Mouse (Mus musculus) liver, embryonic 13.5 days (tissue): ENCODE measurements around the gene Trim38. TPM values are rescaled to one million over a fixed set of nuclear protein-coding genes. Genes with fewer than 3 reads are reported as not detected.

Experiments
- microRNA-seq: library from miRNA; unstranded; fragments of <30 nt; microRNA quantifications from one replicate; pipeline ENCODE4, GENCODE M21; 2016
- polyA plus RNA-seq: library from polyadenylated mRNA; unstranded; fragments of >200 nt; fragmentation: Nextera tagmentation; extraction: Ambion mirVana; gene quantifications from 2 replicates; pipeline ENCODE4 v1.2.1, GENCODE M21; 2015

The Trim38 gene
- polyA plus RNA-seq, 1 experiment from 2014 or later: 0.14 TPM

Small RNAs within 50 kb of the gene (microRNA-seq; reads per million reads assigned to microRNA genes)
- gene Gm44314: not detected
- gene Gm44484: 1.2 reads per million

Other genes starting within 250 kb of the Trim38 start
- gene Hist1h4h, start 238.9 kb upstream of the Trim38 start, polyA plus RNA-seq: 3.8 and 5.9 TPM in 2 replicates
- 7.7 and 13.6 TPM in 2 replicates for gene Hist1h2af, start 236.0 kb upstream of the Trim38 start, polyA plus RNA-seq
- 10.3 and 17.1 TPM in 2 replicates for gene Hist1h3g, start 234.5 kb upstream of the Trim38 start, polyA plus RNA-seq
- 1.7 TPM in 2 replicates for gene Hist1h2bh, start 226.5 kb upstream of the Trim38 start, polyA plus RNA-seq
- gene Hist1h3f, start 225.9 kb upstream of the Trim38 start, polyA plus RNA-seq: 1.1 and 2.1 TPM in 2 replicates
- gene Hist1h4f, start 218.3 kb upstream of the Trim38 start, polyA plus RNA-seq: 0.98 and 4.2 TPM in 2 replicates
- gene Hist1h1d, start 216.7 kb upstream of the Trim38 start, polyA plus RNA-seq: 0.75 and 0.93 TPM in 2 replicates
- 4.4 and 6.8 TPM in 2 replicates for gene Hist1h3e, start 207.5 kb upstream of the Trim38 start, polyA plus RNA-seq
- gene Hist1h2ae, start 198.7 kb upstream of the Trim38 start, polyA plus RNA-seq: 95.0 and 121 TPM in 2 replicates
- gene Hist1h2bg, start 198.5 kb upstream of the Trim38 start, polyA plus RNA-seq: 6.5 and 14.1 TPM in 2 replicates
- 5.0 and 12.7 TPM in 2 replicates for gene Hist1h2bf, start 195.7 kb upstream of the Trim38 start, polyA plus RNA-seq
- 1.2 and 4.3 TPM in 2 replicates for gene Hist1h2ad, start 195.5 kb upstream of the Trim38 start, polyA plus RNA-seq
- 5.9 and 7.2 TPM in 2 replicates for gene Hist1h3d, start 194.2 kb upstream of the Trim38 start, polyA plus RNA-seq
- 116 and 152 TPM in 2 replicates for gene Hist1h4d, start 188.3 kb upstream of the Trim38 start, polyA plus RNA-seq
- gene Hist1h2be, start 148.8 kb upstream of the Trim38 start, polyA plus RNA-seq: 1.3 and 2.0 TPM in 2 replicates
- 24.3 and 26.2 TPM in 2 replicates for gene Hist1h1e, start 147.4 kb upstream of the Trim38 start, polyA plus RNA-seq
- gene Hist1h2ac, start 86.0 kb upstream of the Trim38 start, polyA plus RNA-seq: 0.89 and 1.0 TPM in 2 replicates
- 81.2 and 88.9 TPM in 2 replicates for gene Hist1h2bc, start 85.7 kb upstream of the Trim38 start, polyA plus RNA-seq
- not detected in 2 replicates for gene Hist1h1t, start 74.1 kb upstream of the Trim38 start, polyA plus RNA-seq
- gene Hist1h4c, start 71.5 kb upstream of the Trim38 start, polyA plus RNA-seq: 5.4 and 8.6 TPM in 2 replicates
- 6.6 and 8.8 TPM in 2 replicates for gene Hfe, start 59.1 kb upstream of the Trim38 start, polyA plus RNA-seq
- gene Hist1h1c, start 31.1 kb upstream of the Trim38 start, polyA plus RNA-seq: 60.3 and 72.2 TPM in 2 replicates
- 5.2 and 5.9 TPM in 2 replicates for gene Hist1h3c, start 24.3 kb upstream of the Trim38 start, polyA plus RNA-seq
- gene Hist1h2bb, start 23.2 kb upstream of the Trim38 start, polyA plus RNA-seq: 3.9 and 5.6 TPM in 2 replicates
- gene Hist1h2ab, start 18.8 kb upstream of the Trim38 start, polyA plus RNA-seq: 54.0 and 76.2 TPM in 2 replicates
- 10.4 and 29.5 TPM in 2 replicates for gene Hist1h3b, start 17.6 kb upstream of the Trim38 start, polyA plus RNA-seq
- gene Hist1h4b, start 12.9 kb upstream of the Trim38 start, polyA plus RNA-seq: 3.7 and 5.5 TPM in 2 replicates
- 0.86 TPM in 1 of 2 replicates, not detected in the other for gene Hist1h4a, start 8.7 kb upstream of the Trim38 start, polyA plus RNA-seq
- 3.2 and 8.3 TPM in 2 replicates for gene Hist1h3a, start 7.5 kb upstream of the Trim38 start, polyA plus RNA-seq
- 4.3 and 8.1 TPM in 2 replicates for gene Hist1h1a, start 6.2 kb upstream of the Trim38 start, polyA plus RNA-seq
- gene Slc17a2, start 37.1 kb downstream of the Trim38 start, polyA plus RNA-seq: 0.52 and 0.57 TPM in 2 replicates
- 2.3 and 3.1 TPM in 2 replicates for gene Slc17a3, start 69.5 kb downstream of the Trim38 start, polyA plus RNA-seq
- 0.05 TPM in 1 of 2 replicates, not detected in the other for gene Slc17a1, start 97.8 kb downstream of the Trim38 start, polyA plus RNA-seq
- 0.06 and 0.07 TPM in 2 replicates for gene Slc17a4, start 145.1 kb downstream of the Trim38 start, polyA plus RNA-seq
- not detected in 2 replicates for gene Hist1h2ba, start 164.2 kb downstream of the Trim38 start, polyA plus RNA-seq
- not detected in 2 replicates for gene Hist1h2aa, start 164.5 kb downstream of the Trim38 start, polyA plus RNA-seq
- gene Scgn, start 221.3 kb downstream of the Trim38 start, polyA plus RNA-seq: not detected in 2 replicates